8 mouse cellular contexts compared by ENCODE assay signal in genomic region chr2:94405397-94406082, GRCm38 (mm10). TPM values are rescaled to one million over a fixed set of nuclear protein-coding genes. Genes with fewer than 3 reads are reported as not detected.
DNase-seq lines count a peak whose midpoint lies in the region; ATAC-seq and TF ChIP-seq lines count a peak whose summit lies in the region.

No protein-coding gene starts in this region.

- peaks cover 25% of the 10 kb centered on the region for H3K79me2 ChIP-seq in MEL (ENCODE audit: control insufficient read depth, insufficient read depth, low read length, poor library complexity)

- peak; percentile 39 for ATAC-seq in erythroblast, adult 5-6 weeks (replicated peaks; ENCODE audit: low FRiP score, poor library complexity, severe bottlenecking)
- ATAC-seq in intestine, embryonic 14.5 days (replicated peaks; ENCODE audit: low FRiP score, low TSS enrichment, low read depth), result peak; percentile 8
- ATAC-seq in stomach, embryonic 14.5 days (ENCODE audit: insufficient number of reproducible peaks, insufficient read depth, low FRiP score, low read depth), result no peak

- TF ChIP-seq CTCF in kidney, adult 2 months (conservative IDR thresholded peaks at IDR 0.05; ENCODE audit: insufficient read depth, insufficient read length, low read depth, low read length), result 0 out of 2 replicates have a peak, but pooled peaks have one; percentile 16
- no peak for TF ChIP-seq CTCF in MEL (IDR thresholded peaks at IDR 0.05 in 2 of 3, conservative IDR thresholded peaks at IDR 0.05 in 1 of 3; ENCODE audit: control insufficient read depth in 1 of 3, insufficient read depth in 1 of 3, low read depth in 2 of 3, low read length in 3 of 3, poor library complexity in 1 of 3, severe bottlenecking in 1 of 3)

- H3K4me2 ChIP-seq in intestine, embryonic 14.5 days (ENCODE audit: low read length), result peak overlapping the region; percentile 93
- peak overlapping the region; percentile 65 for H3K4me2 ChIP-seq in stomach, embryonic 14.5 days (replicated peaks; ENCODE audit: low read depth, low read length)

- no peaks in the 10 kb centered on the region for H3K9me3 ChIP-seq in MEL (replicated peaks; ENCODE audit: insufficient read depth, low read length)
- no peaks in the 10 kb centered on the region for H3K9me3 ChIP-seq in intestine, embryonic 14.5 days (ENCODE audit: control insufficient read depth, low read length)
- no peaks in the 10 kb centered on the region for H3K9me3 ChIP-seq in stomach, embryonic 14.5 days (ENCODE audit: control insufficient read depth, low read depth, low read length)

- no peak for TF ChIP-seq RAD21 in MEL (IDR thresholded peaks at IDR 0.05; ENCODE audit: low read depth, low read length)

- peak; percentile 33 for DNase-seq in kidney, adult 2 months
- no peak for DNase-seq in kidney, adult 18-20 months
- DNase-seq in MEL (ENCODE audit: low read depth, low spot score), result peak; percentile 71
- no peak for DNase-seq in intestine, embryonic 14.5 days (ENCODE audit: low spot score)
- peak; percentile 29 for DNase-seq in lung, postnatal 36 days
- no peak for DNase-seq in urinary bladder, postnatal 36 days (ENCODE audit: low spot score in 2 of 2)

- no peak overlapping the region for H3K27ac ChIP-seq in kidney, adult 2 months (ENCODE audit: insufficient read depth, low read depth, low read length)
- peak overlapping the region; percentile 42 for H3K27ac ChIP-seq in MEL (ENCODE audit: control insufficient read depth, low read depth, low read length)
- H3K27ac ChIP-seq in intestine, embryonic 14.5 days (ENCODE audit: low read depth), result no peak overlapping the region
- H3K27ac ChIP-seq in stomach, embryonic 14.5 days (ENCODE audit: low read length), result no peak overlapping the region

- H3K4me3 ChIP-seq in kidney, adult 2 months (ENCODE audit: insufficient read depth, low read depth, low read length), result peak overlapping the region; percentile 99
- H3K4me3 ChIP-seq in MEL (ENCODE audit: control insufficient read depth in 1 of 2, insufficient read depth in 1 of 2, low read depth in 2 of 2, low read length in 2 of 2), result peak overlapping the region; percentile 75 to 86
- H3K4me3 ChIP-seq in intestine, embryonic 14.5 days (ENCODE audit: low read depth, low read length), result peak overlapping the region; percentile 82
- peak overlapping the region; percentile 91 for H3K4me3 ChIP-seq in stomach, embryonic 14.5 days (ENCODE audit: low read depth, low read length)

- no peak for TF ChIP-seq EP300 in MEL (IDR thresholded peaks at IDR 0.05; ENCODE audit: low read depth in 1 of 2, low read length in 2 of 2)

- no peaks in the 10 kb centered on the region for H3K27me3 ChIP-seq in kidney, adult 2 months (replicated peaks; ENCODE audit: control insufficient read depth, insufficient read depth, low read length)
- H3K27me3 ChIP-seq in MEL (ENCODE audit: control insufficient read depth in 1 of 2, insufficient read depth in 2 of 2, low read length in 2 of 2), result no peaks in the 10 kb centered on the region
- H3K27me3 ChIP-seq in intestine, embryonic 14.5 days (replicated peaks; ENCODE audit: control insufficient read depth, insufficient read depth, low read length), result no peaks in the 10 kb centered on the region
- H3K27me3 ChIP-seq in stomach, embryonic 14.5 days (ENCODE audit: control insufficient read depth, insufficient read depth, low read length), result no peaks in the 10 kb centered on the region

- H3K9ac ChIP-seq in MEL (ENCODE audit: control insufficient read depth, low read depth, low read length, poor library complexity, severe bottlenecking), result peak overlapping the region; percentile 84
- peak overlapping the region; percentile 85 for H3K9ac ChIP-seq in intestine, embryonic 14.5 days (ENCODE audit: low read length)
- peak overlapping the region; percentile 82 for H3K9ac ChIP-seq in stomach, embryonic 14.5 days (replicated peaks; ENCODE audit: low read depth, low read length)

- H3K36me3 ChIP-seq in kidney, adult 2 months (ENCODE audit: control insufficient read depth, insufficient read depth, low read length), result no peaks in the 10 kb centered on the region
- peaks cover 0 to 14% of the 10 kb centered on the region in 2 experiments; a peak in 2 of 4 replicates for H3K36me3 ChIP-seq in MEL (ENCODE audit: control insufficient read depth in 1 of 2, insufficient read depth in 2 of 2, low read length in 2 of 2)
- H3K36me3 ChIP-seq in intestine, embryonic 14.5 days (ENCODE audit: control insufficient read depth, insufficient read depth, low read length), result peaks cover 5% of the 10 kb centered on the region
- peaks cover 2% of the 10 kb centered on the region; the same call in 1 of the 2 replicates for H3K36me3 ChIP-seq in stomach, embryonic 14.5 days (ENCODE audit: control insufficient read depth, insufficient read depth, low read length)

- H3K4me1 ChIP-seq in kidney, adult 2 months (ENCODE audit: control insufficient read depth, insufficient read depth, low read length), result peaks cover 6% of the 10 kb centered on the region
- peaks cover 7 to 8% of the 10 kb centered on the region in 2 experiments for H3K4me1 ChIP-seq in MEL (ENCODE audit: control insufficient read depth in 1 of 2, insufficient read depth in 2 of 2, low read length in 2 of 2)
- peaks cover 15% of the 10 kb centered on the region; the same call in 1 of the 2 replicates for H3K4me1 ChIP-seq in intestine, embryonic 14.5 days (replicated peaks; ENCODE audit: control insufficient read depth, insufficient read depth, low read length)
- peaks cover 12% of the 10 kb centered on the region; the same call in 1 of the 2 replicates for H3K4me1 ChIP-seq in stomach, embryonic 14.5 days (ENCODE audit: control insufficient read depth, insufficient read depth, low read length)

- 4% methylated on average over 21 of the region's 21 CpGs for WGBS in kidney, adult 2 months
- 7% methylated on average over 21 of the region's 21 CpGs for WGBS in intestine, embryonic 14.5 days
- WGBS in stomach, embryonic 14.5 days, result 10% methylated on average over 21 of the region's 21 CpGs

- no peak for TF ChIP-seq POLR2A in kidney, adult 2 months (IDR thresholded peaks at IDR 0.05; ENCODE audit: low read depth, low read length)
- TF ChIP-seq POLR2A in MEL (IDR thresholded peaks at IDR 0.05; ENCODE audit: control insufficient read depth in 1 of 2, insufficient read depth in 1 of 2, low read depth in 1 of 2, low read length in 2 of 2, poor library complexity in 1 of 2), result no peak

TF ChIP-seq in MEL, 35 proteins besides CTCF, POLR2A, EP300 and RAD21:
- no peak for TF ChIP-seq CHD1 (IDR thresholded peaks at IDR 0.05; ENCODE audit: low read depth, low read length)
- TF ChIP-seq TCF12 (IDR thresholded peaks at IDR 0.05; ENCODE audit: low read depth, low read length), result no peak
- no peak for TF ChIP-seq TAL1 (IDR thresholded peaks at IDR 0.05; ENCODE audit: low read length)
- TF ChIP-seq MXI1 (IDR thresholded peaks at IDR 0.05; ENCODE audit: low read depth, low read length), result peak; percentile 54
- TF ChIP-seq UBTF (IDR thresholded peaks at IDR 0.05; ENCODE audit: borderline replicate concordance, insufficient read depth, low read depth, low read length), result no peak
- TF ChIP-seq GABPA (IDR thresholded peaks at IDR 0.05; ENCODE audit: low read depth, low read length), result no peak
- peak; percentile 47 for TF ChIP-seq MAX (IDR thresholded peaks at IDR 0.05; ENCODE audit: low read length)
- TF ChIP-seq USF2 (IDR thresholded peaks at IDR 0.05; ENCODE audit: borderline replicate concordance in 1 of 2, insufficient read depth in 1 of 2, low read depth in 1 of 2, low read length in 2 of 2), result no peak
- no peak for TF ChIP-seq KAT2A (conservative IDR thresholded peaks at IDR 0.05; ENCODE audit: low read depth, low read length)
- peak; percentile 31; the same call in 1 of the 2 replicates for TF ChIP-seq SIN3A (IDR thresholded peaks at IDR 0.05; ENCODE audit: low read length)
- TF ChIP-seq NRF1 (IDR thresholded peaks at IDR 0.05; ENCODE audit: insufficient read depth, low read depth, low read length, poor library complexity, severe bottlenecking), result no peak
- TF ChIP-seq MYB (IDR thresholded peaks at IDR 0.05; ENCODE audit: low read depth, low read length), result 0 out of 2 replicates have a peak, but pooled peaks have one; percentile 14
- no peak for TF ChIP-seq ZC3H11A (IDR thresholded peaks at IDR 0.05; ENCODE audit: low read depth, low read length)
- TF ChIP-seq BHLHE40 (IDR thresholded peaks at IDR 0.05; ENCODE audit: borderline replicate concordance, low read depth, low read length), result peak; percentile 54; the same call in 1 of the 2 replicates
- TF ChIP-seq CHD2 (IDR thresholded peaks at IDR 0.05; ENCODE audit: low read length), result no peak
- TF ChIP-seq MYC (IDR thresholded peaks at IDR 0.05; ENCODE audit: low read depth, low read length), result 0 out of 2 replicates have a peak, but pooled peaks have one; percentile 53
- TF ChIP-seq HCFC1 (IDR thresholded peaks at IDR 0.05; ENCODE audit: low read depth, low read length), result no peak
- no peak for TF ChIP-seq TBP (IDR thresholded peaks at IDR 0.05; ENCODE audit: low read depth, low read length)

RNA-seq across cellular contexts. Expression of gene Ttc17, which starts 0.9 kb away (rescaled TPM):
- 12.6 and 14.7 TPM in 2 replicates for polyA plus RNA-seq in kidney, adult 2 months (2012; rRNA removed)
- total RNA-seq in MEL (2012; rRNA removed), result 7.0 and 8.8 TPM in 2 replicates
- polyA plus RNA-seq in MEL (2012; ENCODE audit: insufficient read depth in 1 of 2, insufficient read length in 2 of 2, low read depth in 1 of 2, low replicate concordance in 2 of 2, missing spikeins in 1 of 2), result 10 to 100 TPM in 1 of 2 experiments, not detected in 1; 10.2 TPM
- total RNA-seq in erythroblast, adult 5-6 weeks (2015; ENCODE audit: low replicate concordance), result 3.5 and 11.5 TPM in 2 replicates
- 12.4 and 13.5 TPM in 2 replicates for total RNA-seq in erythroblast, adult 5-6 weeks (2017; ENCODE audit: low replicate concordance)
- 17.3 and 17.7 TPM in 2 replicates for polyA plus RNA-seq in intestine, embryonic 14.5 days (2014; fragmentation: Nextera tagmentation; extraction: Ambion mirVana)
- polyA plus RNA-seq in stomach, embryonic 14.5 days (2014; fragmentation: Nextera tagmentation; extraction: Ambion mirVana), result 18.8 and 21.6 TPM in 2 replicates

RNA-seq across cellular contexts. Expression of gene Api5, which starts 32.4 kb away (rescaled TPM):
- polyA plus RNA-seq in kidney, adult 2 months (2012; rRNA removed), result 19.5 and 24.2 TPM in 2 replicates
- total RNA-seq in MEL (2012; rRNA removed), result 100 and 103 TPM in 2 replicates
- polyA plus RNA-seq in MEL (2012; ENCODE audit: insufficient read depth in 1 of 2, insufficient read length in 2 of 2, low read depth in 1 of 2, low replicate concordance in 2 of 2, missing spikeins in 1 of 2), result 100 to 1,000 TPM in 1 of 2 experiments, 10 to 100 TPM in 1; 46.2 to 105 TPM
- 44.6 and 45.1 TPM in 2 replicates for total RNA-seq in erythroblast, adult 5-6 weeks (2015; ENCODE audit: low replicate concordance)
- total RNA-seq in erythroblast, adult 5-6 weeks (2017; ENCODE audit: low replicate concordance), result 35.4 and 44.0 TPM in 2 replicates
- polyA plus RNA-seq in intestine, embryonic 14.5 days (2014; fragmentation: Nextera tagmentation; extraction: Ambion mirVana), result 157 and 166 TPM in 2 replicates
- 147 and 159 TPM in 2 replicates for polyA plus RNA-seq in stomach, embryonic 14.5 days (2014; fragmentation: Nextera tagmentation; extraction: Ambion mirVana)

Comparison
In these comparisons a context has a peak if more than half of its experiments do, and no peak if none do; other contexts are left out.
1. DNase-seq: peak in kidney, adult 2 months (single experiment), MEL (single experiment) and lung, postnatal 36 days (single experiment); none in kidney, adult 18-20 months (single experiment), intestine, embryonic 14.5 days (single experiment) and urinary bladder, postnatal 36 days (0 of 2).
2. Peak in every context shown above with its lines, with median percentiles within 50 percentile points of each other: H3K4me3 ChIP-seq and H3K9ac ChIP-seq.